Mouse (Mus musculus): ENCODE results near the gene Ltb4r2. TPM values are rescaled to one million over a fixed set of nuclear protein-coding genes. Genes with fewer than 3 reads are reported as not detected.

Ltb4r2 gene
- polyA plus RNA-seq, 1 experiment from 2014 or later = 0.66 TPM

GRCm38 (mm10) chr14:55783171-55783957, 22.1 kb downstream of the Ltb4r2 start:
- Histone ChIP-seq H3K4me2 (ENCODE audit: low read length) (peak overlapping the region; percentile 52), H3K4me1 (ENCODE audit: control insufficient read depth, insufficient read depth, low read depth, low read length) (peaks cover 15% of the 10 kb centered on the region), H3K9me3 (ENCODE audit: control insufficient read depth, low read length) (no peaks in the 10 kb centered on the region), H3K27ac (ENCODE audit: low read depth, low read length) (peak overlapping the region; percentile 33; the same call in 1 of the 2 replicates), H3K27me3 (replicated peaks; ENCODE audit: control insufficient read depth, insufficient read depth, low read length) (peaks cover 56% of the 10 kb centered on the region), H3K36me3 (ENCODE audit: control insufficient read depth, insufficient read depth, low read length) (no peaks in the 10 kb centered on the region), H3K9ac (ENCODE audit: low read depth, low read length) (peak overlapping the region; percentile 57), H3K4me3 (ENCODE audit: low read length) (peak overlapping the region; percentile 35)
- 2% methylated on average over 31 of the region's 31 CpGs for WGBS
- no peak for ATAC-seq

GRCm38 (mm10) chr14:55783958-55784235, 22.7 kb downstream of the Ltb4r2 start, which contains the start of gene Adcy4:
Gene Adcy4, minus strand, starts transcription at chr14:55784095.
- Histone ChIP-seq H3K27me3 (replicated peaks; ENCODE audit: control insufficient read depth, insufficient read depth, low read length) (peaks cover 60% of the 10 kb centered on the region), H3K4me3 (ENCODE audit: low read length) (peak within 1 kb of the TSS; percentile 35), H3K9me3 (ENCODE audit: control insufficient read depth, low read length) (no peaks in the 10 kb centered on the region), H3K27ac (ENCODE audit: low read depth, low read length) (peak within 1 kb of the TSS; percentile 33; the same call in 1 of the 2 replicates), H3K4me1 (ENCODE audit: control insufficient read depth, insufficient read depth, low read depth, low read length) (peaks cover 16% of the 10 kb centered on the region), H3K4me2 (ENCODE audit: low read length) (peak within 1 kb of the TSS; percentile 52), H3K36me3 (ENCODE audit: control insufficient read depth, insufficient read depth, low read length) (no peaks in the 10 kb centered on the region), H3K9ac (ENCODE audit: low read depth, low read length) (peak within 1 kb of the TSS; percentile 57)
- WGBS = 5% methylated on average over 13 of the region's 13 CpGs
- ATAC-seq = no peak

DNA sequence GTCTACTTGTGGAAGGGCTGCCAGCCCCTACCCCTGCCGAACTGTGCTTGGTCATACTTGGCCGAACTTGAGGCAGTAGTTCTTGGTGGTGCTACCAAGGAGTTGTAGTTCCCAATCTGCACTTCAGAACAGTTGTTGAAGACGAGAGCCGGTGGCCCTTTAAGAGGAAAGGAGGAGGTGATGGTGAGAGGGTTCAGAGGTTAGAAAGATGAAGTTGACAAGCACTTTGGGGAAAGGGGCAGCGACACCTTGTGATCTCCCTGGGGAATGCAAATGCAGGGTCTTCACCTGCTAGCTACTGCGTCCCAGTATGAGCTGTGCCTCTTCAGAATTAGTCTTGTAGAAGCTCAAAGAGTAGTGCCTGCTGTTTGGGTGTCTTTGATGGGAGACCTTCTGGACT, 24.0 kb downstream of the Ltb4r2 start:
- WGBS = 24% methylated on average over 6 of the region's 6 CpGs
- no peak overlapping the region for H3K9ac ChIP-seq (ENCODE audit: low read depth, low read length)
- H3K36me3 ChIP-seq (ENCODE audit: control insufficient read depth, insufficient read depth, low read length) = no peaks in the 10 kb centered on the region
- H3K27ac ChIP-seq (ENCODE audit: low read depth, low read length) = no peak overlapping the region
- peaks cover 16% of the 10 kb centered on the region for H3K4me1 ChIP-seq (ENCODE audit: control insufficient read depth, insufficient read depth, low read depth, low read length)
- no peak overlapping the region for H3K4me3 ChIP-seq (ENCODE audit: low read length)
- H3K4me2 ChIP-seq (ENCODE audit: low read length) = no peak overlapping the region
- no peak for ATAC-seq
- H3K27me3 ChIP-seq (replicated peaks; ENCODE audit: control insufficient read depth, insufficient read depth, low read length) = peaks cover 67% of the 10 kb centered on the region
- no peaks in the 10 kb centered on the region for H3K9me3 ChIP-seq (ENCODE audit: control insufficient read depth, low read length)

GRCm38 (mm10) chr14:55787731-55788130, 26.5 kb downstream of the Ltb4r2 start:
- H3K9ac ChIP-seq (ENCODE audit: low read depth, low read length) = no peak overlapping the region
- no peak overlapping the region for H3K4me2 ChIP-seq (ENCODE audit: low read length)
- peaks cover 59% of the 10 kb centered on the region for H3K27me3 ChIP-seq (replicated peaks; ENCODE audit: control insufficient read depth, insufficient read depth, low read length)
- H3K4me1 ChIP-seq (ENCODE audit: control insufficient read depth, insufficient read depth, low read depth, low read length) = peaks cover 10% of the 10 kb centered on the region
- no peaks in the 10 kb centered on the region for H3K9me3 ChIP-seq (ENCODE audit: control insufficient read depth, low read length)
- WGBS = 35% methylated on average over 11 of the region's 11 CpGs
- no peak for ATAC-seq
- no peak overlapping the region for H3K27ac ChIP-seq (ENCODE audit: low read depth, low read length)
- H3K36me3 ChIP-seq (ENCODE audit: control insufficient read depth, insufficient read depth, low read length) = no peaks in the 10 kb centered on the region
- H3K4me3 ChIP-seq (ENCODE audit: low read length) = no peak overlapping the region

DNA sequence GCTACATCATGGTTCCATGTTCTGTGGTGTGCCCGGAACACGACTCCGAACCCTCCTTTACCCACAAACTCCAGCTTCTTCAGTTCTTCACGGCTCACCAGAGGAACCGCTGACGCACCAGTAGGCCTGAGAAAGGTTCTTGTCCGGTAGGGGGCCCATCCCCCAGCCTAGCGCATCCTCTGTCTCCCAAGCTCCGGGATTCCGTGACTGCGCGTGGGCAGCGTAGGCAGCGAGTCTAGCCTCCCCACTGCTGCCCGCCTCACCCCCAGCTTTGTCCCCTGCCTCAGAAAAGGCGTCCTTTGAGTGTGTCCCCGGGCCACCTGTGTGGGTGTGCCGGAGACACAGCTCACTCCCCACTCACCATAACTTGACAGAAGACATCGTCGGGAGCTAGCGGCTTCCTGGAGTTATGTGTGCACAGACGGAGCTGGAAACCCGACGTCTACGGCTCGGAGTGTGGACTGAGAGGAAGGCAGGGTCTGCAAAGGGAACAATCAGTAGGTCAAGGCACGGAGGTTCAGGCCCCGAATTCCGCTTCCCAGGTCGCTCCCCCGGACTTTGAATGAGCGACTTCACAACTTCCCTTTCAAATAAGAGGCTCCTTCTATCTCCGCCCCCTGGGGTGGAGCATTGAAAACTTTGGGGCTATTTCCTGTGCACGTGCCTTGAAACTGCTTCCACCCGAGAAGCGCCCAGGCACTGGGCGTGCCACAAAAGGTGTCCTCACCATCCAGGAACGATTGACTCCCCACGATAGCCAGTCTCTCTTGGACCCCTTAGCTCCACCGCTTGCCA, 27.2 kb downstream of the Ltb4r2 start, which contains the start of gene Ripk3:
Gene Ripk3, minus strand, starts transcription at position 610 of the 795 bp plus-strand sequence.
- ATAC-seq = no peak
- no peak within 1 kb of the TSS for H3K27ac ChIP-seq (ENCODE audit: low read depth, low read length)
- H3K36me3 ChIP-seq (ENCODE audit: control insufficient read depth, insufficient read depth, low read length) = no peaks in the 10 kb centered on the region
- H3K9ac ChIP-seq (ENCODE audit: low read depth, low read length) = no peak within 1 kb of the TSS; the same call in 1 of the 2 replicates
- peak within 1 kb of the TSS; percentile 10 for H3K4me3 ChIP-seq (ENCODE audit: low read length)
- H3K4me1 ChIP-seq (ENCODE audit: control insufficient read depth, insufficient read depth, low read depth, low read length) = peaks cover 8% of the 10 kb centered on the region
- peak within 1 kb of the TSS; percentile 52 for H3K4me2 ChIP-seq (ENCODE audit: low read length)
- WGBS = 5% methylated on average over 40 of the region's 40 CpGs
- H3K9me3 ChIP-seq (ENCODE audit: control insufficient read depth, low read length) = no peaks in the 10 kb centered on the region
- peaks cover 55% of the 10 kb centered on the region for H3K27me3 ChIP-seq (replicated peaks; ENCODE audit: control insufficient read depth, insufficient read depth, low read length)

- H3K4me2 ChIP-seq (ENCODE audit: low read length) = no peak overlapping the region
- no peaks in the 10 kb centered on the region for H3K4me1 ChIP-seq (ENCODE audit: control insufficient read depth, insufficient read depth, low read depth, low read length)
- no peaks in the 10 kb centered on the region for H3K9me3 ChIP-seq (ENCODE audit: control insufficient read depth, low read length)
- ATAC-seq = no peak
- WGBS = 81% methylated on average over 2 of the region's 2 CpGs
- no peaks in the 10 kb centered on the region for H3K36me3 ChIP-seq (ENCODE audit: control insufficient read depth, insufficient read depth, low read length)
- peaks cover 15% of the 10 kb centered on the region for H3K27me3 ChIP-seq (replicated peaks; ENCODE audit: control insufficient read depth, insufficient read depth, low read length)
- no peak overlapping the region for H3K9ac ChIP-seq (ENCODE audit: low read depth, low read length)
- no peak overlapping the region for H3K4me3 ChIP-seq (ENCODE audit: low read length)
- H3K27ac ChIP-seq (ENCODE audit: low read depth, low read length) = no peak overlapping the region
These were observed 32.2 kb downstream of the Ltb4r2 start for GRCm38 (mm10) chr14:55793461-55793860.

DNA sequence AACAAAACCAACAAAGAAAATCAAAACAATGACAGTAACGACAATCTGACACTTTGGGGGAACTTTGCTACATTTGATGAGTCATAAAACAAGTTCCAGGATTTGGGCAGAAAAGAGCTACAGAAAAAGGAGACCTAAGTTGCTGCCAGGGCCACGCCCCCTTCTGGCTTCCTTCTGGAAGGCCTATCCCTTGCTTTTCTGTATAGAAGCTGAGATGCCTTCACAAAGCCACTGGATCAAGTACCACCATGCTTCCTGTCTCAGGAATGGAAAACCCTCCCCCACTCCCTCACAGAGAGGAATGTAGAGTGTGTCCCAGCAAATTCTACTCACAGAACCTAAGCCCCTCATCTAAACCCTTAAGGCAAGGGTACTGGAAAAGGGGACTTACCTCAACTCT, 32.7 kb downstream of the Ltb4r2 start:
- Histone ChIP-seq H3K9me3 (ENCODE audit: control insufficient read depth, low read length) (no peaks in the 10 kb centered on the region), H3K4me1 (ENCODE audit: control insufficient read depth, insufficient read depth, low read depth, low read length) (no peaks in the 10 kb centered on the region), H3K27me3 (replicated peaks; ENCODE audit: control insufficient read depth, insufficient read depth, low read length) (peaks cover 10% of the 10 kb centered on the region), H3K4me2 (ENCODE audit: low read length) (no peak overlapping the region), H3K36me3 (ENCODE audit: control insufficient read depth, insufficient read depth, low read length) (no peaks in the 10 kb centered on the region), H3K9ac (ENCODE audit: low read depth, low read length) (no peak overlapping the region), H3K27ac (ENCODE audit: low read depth, low read length) (no peak overlapping the region), H3K4me3 (ENCODE audit: low read length) (no peak overlapping the region)
- WGBS = 70% methylated on average over 2 of the region's 2 CpGs
- no peak for ATAC-seq

- Histone ChIP-seq H3K4me2 (ENCODE audit: low read length) (no peak overlapping the region), H3K9me3 (ENCODE audit: control insufficient read depth, low read length) (no peaks in the 10 kb centered on the region), H3K36me3 (ENCODE audit: control insufficient read depth, insufficient read depth, low read length) (no peaks in the 10 kb centered on the region), H3K4me3 (ENCODE audit: low read length) (no peak overlapping the region), H3K27ac (ENCODE audit: low read depth, low read length) (no peak overlapping the region), H3K9ac (ENCODE audit: low read depth, low read length) (no peak overlapping the region), H3K27me3 (replicated peaks; ENCODE audit: control insufficient read depth, insufficient read depth, low read length) (0 out of 2 replicates have a peak, but pooled peaks cover 3% of the 10 kb centered on the region), H3K4me1 (ENCODE audit: control insufficient read depth, insufficient read depth, low read depth, low read length) (no peaks in the 10 kb centered on the region)
- WGBS = 84% methylated on average over 14 of the region's 15 CpGs
- ATAC-seq = no peak
These were observed 34.3 kb downstream of the Ltb4r2 start for GRCm38 (mm10) chr14:55795380-55796163.
